Mouse (Mus musculus) hindbrain, embryonic 14.5 days (tissue): ENCODE results near the gene Bub1. TPM values are rescaled to one million over a fixed set of nuclear protein-coding genes. Genes with fewer than 3 reads are reported as not detected.

Experiments
- ATAC-seq: fragments of 200-750 bp; cut with Nextera tagmentation; 2 replicates; pipeline ENCODE4 v1.8.0; 2017; ENCODE audit warnings: moderate number of reproducible peaks, mild to moderate bottlenecking, moderate TSS enrichment, moderate library complexity; ENCODE audit not compliant: low FRiP score
- DNase-seq: peaks from one replicate; pipeline ENCODE4 v3.0.0-alpha.2; 2015; ENCODE audit warnings: low spot score
- H3K27ac ChIP-seq: fragments of 300-500 bp; sonication (generic); 2 replicates; pipeline ENCODE4 v1.5.1; 2014; ENCODE audit warnings: mild to moderate bottlenecking, moderate library complexity
- H3K27me3 ChIP-seq: fragments of 300-500 bp; sonication (generic); 2 replicates; pipeline ENCODE4 v1.6.1; 2014; ENCODE audit warnings: mild to moderate bottlenecking, low read length, mixed read lengths; ENCODE audit not compliant: control insufficient read depth, insufficient read depth
- H3K36me3 ChIP-seq: fragments of 300-500 bp; sonication (generic); replicated peaks from 2 replicates; pipeline ENCODE4 v1.6.1; 2014; ENCODE audit not compliant: control insufficient read depth, insufficient read depth
- H3K4me1 ChIP-seq: fragments of 300-500 bp; sonication (generic); replicated peaks from 2 replicates; pipeline ENCODE4 v1.6.1; 2014; ENCODE audit warnings: antibody characterized with exemption, low read length, mixed read lengths; ENCODE audit not compliant: control insufficient read depth, insufficient read depth
- H3K4me2 ChIP-seq: fragments of 300-500 bp; sonication (generic); replicated peaks from 2 replicates; pipeline ENCODE4 v1.6.1; 2014; ENCODE audit warnings: mild to moderate bottlenecking, moderate library complexity
- H3K4me3 ChIP-seq: fragments of 300-500 bp; sonication (generic); replicated peaks from 2 replicates; pipeline ENCODE4 v1.5.1; 2014; ENCODE audit warnings: mild to moderate bottlenecking, low read length
- H3K9ac ChIP-seq: fragments of 300-500 bp; sonication (generic); 2 replicates; pipeline ENCODE4 v1.6.1; 2014
- H3K9me3 ChIP-seq: fragments of 300-500 bp; sonication (generic); 2 replicates; pipeline ENCODE4 v1.6.1; 2016; ENCODE audit warnings: low read length; ENCODE audit not compliant: control insufficient read depth
- WGBS: fragments of 180-500 bp; shearing (Covaris S2); extraction: QIAGEN DNeasy Blood & Tissue Kit; methylation state at CpG from one replicate; pipeline ENCODE4 v1.1.7; 2014; 5-methylcytosine and 5-hydroxymethylcytosine counted together
- polyA plus RNA-seq: library from polyadenylated mRNA; unstranded; fragments of >200 nt; fragmentation: Nextera tagmentation; extraction: Ambion mirVana; gene quantifications from 2 replicates; pipeline ENCODE4 v1.2.1, GENCODE M21; 2014

Bub1 gene
- polyA plus RNA-seq, 1 experiment from 2014 or later = 3.7 TPM

GRCm38 (mm10) chr2:127788440-127789116, 43.1 kb downstream of the Bub1 start, which contains the start of gene Nphp1:
Nphp1 (minus strand) TSS chr2:127788897.
- no peaks in the 10 kb centered on the region for H3K36me3 ChIP-seq
- ATAC-seq (peak; percentile 83), DNase-seq (peak; percentile 92)
- peaks cover 28% of the 10 kb centered on the region for H3K4me1 ChIP-seq
- no peaks in the 10 kb centered on the region for H3K27me3 ChIP-seq
- H3K27ac ChIP-seq = peak within 1 kb of the TSS; percentile 64
- H3K9me3 ChIP-seq = no peaks in the 10 kb centered on the region
- under 1% methylated on average over 39 of the region's 40 CpGs for WGBS
- H3K9ac ChIP-seq = peak within 1 kb of the TSS; percentile 78
- peak within 1 kb of the TSS; percentile 86 for H3K4me2 ChIP-seq
- H3K4me3 ChIP-seq = peak within 1 kb of the TSS; percentile 83

GRCm38 (mm10) chr2:127787226-127787625, 44.4 kb downstream of the Bub1 start:
- no peaks in the 10 kb centered on the region for H3K27me3 ChIP-seq
- ATAC-seq (no peak), DNase-seq (no peak)
- 92% methylated on average over 5 of the region's 5 CpGs for WGBS
- no peak overlapping the region for H3K27ac ChIP-seq
- peaks cover 28% of the 10 kb centered on the region for H3K4me1 ChIP-seq
- no peak overlapping the region for H3K9ac ChIP-seq
- H3K4me3 ChIP-seq = no peak overlapping the region
- no peaks in the 10 kb centered on the region for H3K9me3 ChIP-seq
- no peak overlapping the region for H3K4me2 ChIP-seq
- no peaks in the 10 kb centered on the region for H3K36me3 ChIP-seq

GRCm38 (mm10) chr2:127778451-127778850, 53.2 kb downstream of the Bub1 start:
- no peak for ATAC-seq
- WGBS = 95% methylated on average over 5 of the region's 5 CpGs

GRCm38 (mm10) chr2:127775013-127775412, 56.7 kb downstream of the Bub1 start:
- ATAC-seq (no peak), DNase-seq (no peak)
- no peak overlapping the region for H3K4me2 ChIP-seq
- WGBS = 67% methylated on average over 3 of the region's 3 CpGs
- no peaks in the 10 kb centered on the region for H3K9me3 ChIP-seq
- H3K36me3 ChIP-seq = peaks cover 35% of the 10 kb centered on the region
- H3K9ac ChIP-seq = no peak overlapping the region
- H3K27me3 ChIP-seq = no peaks in the 10 kb centered on the region
- no peak overlapping the region for H3K27ac ChIP-seq
- no peaks in the 10 kb centered on the region for H3K4me1 ChIP-seq
- no peak overlapping the region for H3K4me3 ChIP-seq

More at GRCm38 (mm10) chr2:127778451-127778850, 53.2 kb downstream of the Bub1 start:
- Histone ChIP-seq H3K9me3 (no peaks in the 10 kb centered on the region), H3K9ac (no peak overlapping the region), H3K4me2 (no peak overlapping the region), H3K4me3 (no peak overlapping the region), H3K4me1 (no peaks in the 10 kb centered on the region), H3K36me3 (peaks cover 22% of the 10 kb centered on the region), H3K27me3 (no peaks in the 10 kb centered on the region), H3K27ac (no peak overlapping the region)
- no peak for DNase-seq

- H3K9ac ChIP-seq = no peak overlapping the region
- H3K36me3 ChIP-seq = peaks cover 35% of the 10 kb centered on the region
- H3K9me3 ChIP-seq = no peaks in the 10 kb centered on the region
- no peak for DNase-seq
- no peak for ATAC-seq
- no peak overlapping the region for H3K4me3 ChIP-seq
- H3K27me3 ChIP-seq = no peaks in the 10 kb centered on the region
- no peak overlapping the region for H3K4me2 ChIP-seq
- no peaks in the 10 kb centered on the region for H3K4me1 ChIP-seq
- 0 out of 2 replicates have a peak overlapping the region, but pooled peaks have one; percentile 35 for H3K27ac ChIP-seq
- 11% methylated on average over 1 of the region's 1 CpGs for WGBS
These were observed 57.1 kb downstream of the Bub1 start for GRCm38 (mm10) chr2:127774578-127774941.

GRCm38 (mm10) chr2:127773938-127774577, 57.6 kb downstream of the Bub1 start:
- no peaks in the 10 kb centered on the region for H3K4me1 ChIP-seq
- no peaks in the 10 kb centered on the region for H3K9me3 ChIP-seq
- H3K4me2 ChIP-seq = peak overlapping the region; percentile 11; the same call in 1 of the 2 replicates
- H3K9ac ChIP-seq = 0 out of 2 replicates have a peak overlapping the region, but pooled peaks have one; percentile 4
- H3K4me3 ChIP-seq = no peak overlapping the region
- no peaks in the 10 kb centered on the region for H3K27me3 ChIP-seq
- 53% methylated on average over 15 of the region's 15 CpGs for WGBS
- peak; percentile 26 for DNase-seq
- peak overlapping the region; percentile 35; the same call in 1 of the 2 replicates for H3K27ac ChIP-seq
- H3K36me3 ChIP-seq = peaks cover 32% of the 10 kb centered on the region
- no peak for ATAC-seq

GRCm38 (mm10) chr2:127761587-127761986, 70.1 kb downstream of the Bub1 start:
- DNase-seq (no peak), ATAC-seq (no peak)
- Histone ChIP-seq H3K9ac (no peak overlapping the region), H3K4me1 (no peaks in the 10 kb centered on the region), H3K27me3 (no peaks in the 10 kb centered on the region), H3K27ac (no peak overlapping the region), H3K4me2 (no peak overlapping the region), H3K9me3 (no peaks in the 10 kb centered on the region), H3K36me3 (peaks cover 26% of the 10 kb centered on the region), H3K4me3 (no peak overlapping the region)
- 93% methylated on average over 5 of the region's 5 CpGs for WGBS

GRCm38 (mm10) chr2:127760429-127761000, 71.2 kb downstream of the Bub1 start:
- WGBS = 74% methylated on average over 10 of the region's 10 CpGs
- Histone ChIP-seq H3K4me3 (no peak overlapping the region), H3K9me3 (no peaks in the 10 kb centered on the region), H3K4me1 (no peaks in the 10 kb centered on the region), H3K36me3 (peaks cover 22% of the 10 kb centered on the region), H3K9ac (no peak overlapping the region), H3K27ac (no peak overlapping the region), H3K27me3 (no peaks in the 10 kb centered on the region), H3K4me2 (no peak overlapping the region)
- no peak for ATAC-seq
- no peak for DNase-seq

- Histone ChIP-seq H3K4me1 (no peaks in the 10 kb centered on the region), H3K4me3 (no peak overlapping the region), H3K4me2 (no peak overlapping the region), H3K36me3 (peaks cover 18% of the 10 kb centered on the region), H3K9me3 (no peaks in the 10 kb centered on the region), H3K27me3 (no peaks in the 10 kb centered on the region), H3K9ac (no peak overlapping the region), H3K27ac (no peak overlapping the region)
- 96% methylated on average over 6 of the region's 6 CpGs for WGBS
- no peak for DNase-seq
- no peak for ATAC-seq
These were observed 71.7 kb downstream of the Bub1 start for GRCm38 (mm10) chr2:127760014-127760413.
